Mouse (Mus musculus) brain, embryonic 14.5 days (tissue): Measurements from ENCODE around the gene Oaz3. TPM values are rescaled to one million over a fixed set of nuclear protein-coding genes. Genes with fewer than 3 reads are reported as not detected.
A peak's percentile ranks its signal among the peaks of the same experiment; 100 is the strongest.

Source experiments
- DNase-seq: peaks from one replicate; pipeline ENCODE4 v3.0.0-alpha.2; 2011; ENCODE audit warnings: low read depth
- CTCF ChIP-seq: fragments of 200-500 bp; IDR thresholded peaks from 2 replicates; pipeline ENCODE4 v1.5.1; 2012; ENCODE audit warnings: inconsistent platforms, mild to moderate bottlenecking, moderate library complexity, borderline replicate concordance; ENCODE audit not compliant: insufficient read depth, insufficient read length; ENCODE audit errors: extremely low read depth
- POLR2A ChIP-seq: fragments of 200-500 bp; IDR thresholded peaks from 2 replicates; pipeline ENCODE4 v1.6.1; 2012; ENCODE audit warnings: mild to moderate bottlenecking, inconsistent platforms, borderline replicate concordance; ENCODE audit not compliant: poor library complexity, insufficient read depth, insufficient read length, severe bottlenecking; ENCODE audit errors: extremely low read depth
- polyA plus RNA-seq: library from polyadenylated mRNA; depleted of rRNA; stranded (reverse); fragments of >200 nt; gene quantifications from 2 replicates; pipeline ENCODE4 v1.2.3, GENCODE M21; 2012

Oaz3 gene
- polyA plus RNA-seq, 1 experiment: 0.57 TPM

DNA sequence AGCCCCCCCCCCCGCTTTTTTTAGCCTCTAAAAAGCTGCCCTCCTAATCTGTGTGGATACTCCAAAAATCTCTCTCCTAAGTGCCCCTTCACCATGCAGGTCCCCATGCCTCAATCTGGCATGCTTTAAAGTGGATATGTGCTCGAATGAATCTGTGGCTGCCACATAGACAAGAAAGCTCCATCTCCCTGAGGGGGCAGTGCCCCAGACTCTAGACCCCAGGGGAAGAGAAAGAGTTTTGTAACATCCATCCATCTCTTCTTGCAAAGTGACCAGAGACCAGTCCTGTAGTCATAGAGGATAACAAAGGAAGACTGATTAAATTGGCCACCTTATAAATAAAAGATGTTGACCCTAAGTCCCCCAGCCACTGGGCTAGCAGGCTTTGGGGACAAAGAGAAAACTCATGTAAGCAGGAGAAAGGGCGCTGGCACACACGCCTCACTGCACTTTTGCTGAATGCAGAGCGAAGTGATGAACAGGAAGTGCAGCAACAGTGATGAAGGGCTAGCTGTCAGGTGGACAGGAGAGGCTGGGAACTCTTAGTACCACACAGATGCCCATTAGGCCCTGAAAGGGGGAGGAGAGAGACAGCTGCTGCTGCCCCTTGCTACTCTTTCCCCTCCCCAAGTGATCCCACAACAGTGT, 43.9 kb downstream of the Oaz3 start:
- DNase-seq: peak; percentile 55
- TF ChIP-seq POLR2A: no peak
- no peak for TF ChIP-seq CTCF

DNA sequence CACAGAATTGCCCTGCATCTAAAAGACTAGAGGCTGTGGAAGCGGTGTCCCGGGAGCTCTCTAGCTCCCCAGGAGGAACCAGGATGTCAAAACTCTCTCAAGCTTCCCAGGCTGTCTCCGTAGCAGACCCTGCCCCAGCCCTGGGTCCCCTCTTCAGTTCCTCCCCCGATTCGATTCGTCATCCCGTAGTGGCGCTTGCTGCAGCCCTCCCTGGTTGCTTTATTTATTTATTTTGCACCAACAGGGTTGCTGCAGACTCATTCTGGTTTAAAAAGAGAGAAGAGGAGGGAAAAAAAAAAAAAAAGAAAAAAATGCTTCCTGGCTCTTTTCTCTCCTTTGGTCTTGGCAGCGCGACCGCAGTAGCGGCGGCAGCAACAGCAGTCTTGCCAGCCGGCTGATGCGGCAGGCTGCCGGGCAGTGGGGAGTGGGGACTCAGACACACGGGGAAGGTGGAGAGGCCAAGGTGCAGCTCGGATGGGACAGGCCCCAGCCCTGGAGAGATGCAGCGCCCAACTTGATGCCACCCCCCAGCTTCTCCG, 44.7 kb downstream of the Oaz3 start:
- TF ChIP-seq CTCF: peak; percentile 18; the same call in 1 of the 2 replicates
- no peak for TF ChIP-seq POLR2A
- peak; percentile 82 for DNase-seq

DNA sequence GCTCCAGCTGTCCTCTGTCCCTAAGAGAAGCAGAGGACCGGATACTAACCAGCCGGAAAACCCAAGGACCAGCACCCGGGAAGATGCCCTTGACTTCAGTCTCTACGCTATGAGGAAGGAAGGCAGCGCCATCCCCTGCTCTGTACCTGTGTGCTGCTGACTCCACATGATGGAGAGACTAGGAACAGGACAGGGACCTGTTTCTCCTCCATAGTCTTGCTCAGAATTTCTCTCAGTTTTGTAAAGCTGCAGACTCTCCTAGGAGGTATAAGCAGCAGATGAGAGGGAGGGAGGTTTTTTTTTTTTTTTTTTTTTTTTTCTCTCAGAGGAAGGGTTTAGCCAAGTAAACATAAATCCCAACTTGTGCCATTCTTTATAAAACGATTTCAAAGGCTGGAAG, 45.5 kb downstream of the Oaz3 start, which contains the start of gene Lingo4:
Lingo4 (plus strand) TSS at position 301 of the 400 bp plus-strand sequence.
- TF ChIP-seq CTCF: no peak
- TF ChIP-seq POLR2A: no peak

DNA sequence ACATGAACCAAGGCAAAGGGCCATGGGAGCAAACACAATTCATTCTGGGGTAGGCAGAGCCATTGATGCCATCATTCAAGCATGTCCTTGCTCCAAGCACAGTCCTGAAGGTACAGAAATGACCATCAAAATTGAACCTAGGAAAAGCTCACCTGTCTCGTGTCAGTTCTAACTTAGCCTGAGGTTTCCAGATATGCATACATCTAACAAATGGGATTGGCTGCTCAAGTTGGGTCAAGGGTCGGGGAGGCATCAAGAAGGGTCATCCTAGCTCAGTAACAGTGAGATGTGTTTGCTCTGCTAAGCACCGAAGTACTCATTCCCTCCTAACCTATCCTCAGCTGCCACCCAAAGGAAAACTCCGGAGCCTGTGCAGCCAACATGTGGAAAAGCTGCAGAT, 46.9 kb downstream of the Oaz3 start:
- TF ChIP-seq CTCF: no peak
- TF ChIP-seq POLR2A: no peak
- DNase-seq: no peak

More for the DNA sequence above, 45.5 kb downstream of the Oaz3 start, which contains the start of gene Lingo4:
- DNase-seq: no peak

DNA sequence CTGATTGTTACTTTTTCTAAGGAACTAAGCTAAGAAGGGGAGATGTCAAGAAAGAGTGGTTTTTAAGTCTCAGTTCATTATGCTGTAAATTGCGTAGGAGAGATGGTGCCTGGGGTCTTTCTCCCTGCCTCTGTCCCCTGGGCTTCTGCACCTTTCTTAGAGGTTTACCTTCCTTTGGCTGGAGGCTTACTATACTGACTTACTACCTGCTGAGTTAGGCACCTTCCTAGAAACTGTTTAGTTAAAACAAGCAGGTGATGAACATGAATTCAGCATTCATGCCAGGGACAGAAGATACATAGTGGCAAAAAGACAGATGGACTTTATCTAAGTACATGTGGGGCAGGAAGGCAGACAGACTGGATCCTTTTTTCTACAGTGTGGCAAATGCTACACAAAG, 47.4 kb downstream of the Oaz3 start:
- no peak for TF ChIP-seq POLR2A
- TF ChIP-seq CTCF: no peak
- no peak for DNase-seq

DNA sequence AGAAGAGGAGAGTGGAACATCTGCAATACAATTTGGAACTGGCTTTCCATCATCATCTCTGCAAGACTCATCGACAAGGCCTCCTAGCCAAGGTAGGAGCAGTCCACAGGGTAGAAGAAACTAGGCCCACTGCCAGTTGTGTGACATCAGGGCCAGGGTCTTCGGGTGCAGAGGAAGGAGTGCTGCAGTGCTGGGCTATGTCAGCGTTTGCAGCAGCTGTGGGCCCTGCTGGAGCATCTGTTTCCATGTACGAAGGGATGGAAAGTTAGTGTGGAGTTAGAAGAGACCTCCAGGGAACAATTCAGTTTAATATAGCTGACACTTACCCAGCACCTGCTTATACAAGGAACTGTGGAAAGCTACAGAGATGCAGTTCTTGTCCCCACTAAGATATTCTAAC, 50.7 kb downstream of the Oaz3 start:
- no peak for TF ChIP-seq POLR2A
- no peak for TF ChIP-seq CTCF
- no peak for DNase-seq

DNA sequence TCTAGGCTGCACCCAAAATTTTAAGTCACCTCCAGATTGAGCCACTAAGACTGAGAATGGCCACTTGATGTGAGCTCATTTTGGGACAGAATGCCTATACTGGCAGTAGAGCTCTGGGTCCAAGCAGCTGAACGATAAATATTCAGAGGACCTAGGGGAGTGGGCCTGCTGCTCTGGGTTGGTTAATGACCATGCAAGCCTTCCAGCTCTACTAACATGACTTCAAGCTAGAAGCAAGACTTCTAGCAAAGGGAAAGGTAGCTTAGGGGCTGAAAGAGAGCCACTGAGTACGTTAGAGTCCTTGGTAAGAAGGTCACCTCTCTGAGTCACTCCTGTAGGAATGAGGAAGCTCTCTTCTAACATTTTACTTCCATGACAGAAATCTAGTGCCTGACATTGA, 51.6 kb downstream of the Oaz3 start:
- TF ChIP-seq POLR2A: no peak
- TF ChIP-seq CTCF: no peak
- no peak for DNase-seq

DNA sequence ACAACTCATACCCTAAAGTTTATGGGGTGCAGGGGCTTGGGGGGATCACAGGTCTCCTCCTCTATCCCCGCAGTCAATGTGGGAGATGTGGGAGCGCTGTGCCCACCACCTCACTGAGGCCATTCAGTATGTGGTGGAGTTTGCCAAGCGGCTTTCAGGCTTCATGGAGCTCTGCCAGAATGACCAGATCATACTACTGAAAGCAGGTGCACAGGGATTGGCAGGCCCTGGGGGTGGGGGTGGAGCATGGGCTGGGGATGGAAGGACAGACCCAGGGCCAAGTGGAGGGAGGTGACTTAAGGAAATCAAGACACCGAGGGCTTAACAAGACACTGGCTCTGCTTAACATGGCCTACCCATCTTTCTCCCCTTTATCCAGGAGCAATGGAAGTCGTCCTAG, 52.7 kb downstream of the Oaz3 start:
- no peak for DNase-seq
- TF ChIP-seq POLR2A: no peak
- TF ChIP-seq CTCF: no peak

DNA sequence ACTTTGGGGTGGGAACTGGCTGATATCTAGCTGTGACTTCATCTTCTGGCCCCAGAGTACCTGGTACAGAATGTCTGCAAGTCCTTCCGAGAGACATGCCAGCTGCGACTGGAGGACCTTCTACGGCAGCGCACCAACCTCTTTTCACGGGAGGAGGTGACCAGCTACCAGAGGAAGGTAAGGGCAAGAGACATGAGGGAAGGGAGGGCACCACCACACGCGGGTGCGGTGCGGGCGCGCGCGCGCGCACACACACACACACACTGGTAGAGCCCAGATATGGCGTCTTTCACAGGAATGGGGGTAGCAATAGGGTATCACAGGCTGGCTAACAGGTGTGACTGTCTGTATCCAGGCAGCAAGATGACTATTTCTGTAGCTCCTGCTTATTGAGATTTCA, 54.3 kb downstream of the Oaz3 start:
- no peak for DNase-seq
- TF ChIP-seq CTCF (no peak), POLR2A (no peak)

DNA sequence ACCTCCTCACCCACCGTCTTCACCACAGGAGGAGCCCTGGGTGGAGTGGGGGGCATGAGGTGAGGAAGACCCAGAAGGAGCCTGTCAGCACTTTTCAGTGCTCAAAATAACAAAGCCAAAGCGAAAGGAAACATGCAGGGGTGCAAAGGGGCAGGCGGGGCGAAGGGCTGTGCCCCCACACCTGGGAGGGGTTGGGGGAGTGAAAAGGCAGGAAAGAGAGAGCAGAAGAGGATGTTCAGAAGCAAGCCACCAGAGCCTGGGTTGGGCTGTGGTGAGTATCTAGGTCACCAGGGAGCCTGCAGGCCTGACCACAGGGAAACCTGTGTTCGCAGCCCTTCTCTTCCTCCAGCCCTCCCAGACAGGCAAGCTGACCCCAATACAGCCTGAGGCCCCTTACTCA, 55.7 kb downstream of the Oaz3 start:
- TF ChIP-seq CTCF: no peak
- DNase-seq: no peak

DNA sequence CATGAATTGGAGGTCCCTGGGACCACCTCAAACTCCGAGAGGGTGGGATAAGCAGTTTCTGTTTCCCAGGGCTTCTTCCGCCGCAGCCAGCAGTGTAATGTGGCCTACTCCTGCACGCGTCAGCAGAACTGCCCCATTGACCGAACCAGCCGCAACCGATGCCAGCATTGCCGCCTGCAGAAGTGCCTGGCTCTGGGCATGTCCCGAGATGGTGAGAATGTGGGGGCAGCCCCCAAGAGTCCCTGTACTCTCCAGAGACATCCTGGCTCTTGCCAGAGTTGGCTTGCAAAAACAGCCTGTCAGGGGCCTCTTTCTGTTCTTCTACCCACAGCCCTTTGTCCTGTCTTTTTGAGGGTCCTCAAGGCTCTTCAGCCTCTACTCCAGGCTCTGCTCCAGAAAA, 56.3 kb downstream of the Oaz3 start:
- TF ChIP-seq POLR2A (no peak), CTCF (no peak)
- DNase-seq: no peak

DNA sequence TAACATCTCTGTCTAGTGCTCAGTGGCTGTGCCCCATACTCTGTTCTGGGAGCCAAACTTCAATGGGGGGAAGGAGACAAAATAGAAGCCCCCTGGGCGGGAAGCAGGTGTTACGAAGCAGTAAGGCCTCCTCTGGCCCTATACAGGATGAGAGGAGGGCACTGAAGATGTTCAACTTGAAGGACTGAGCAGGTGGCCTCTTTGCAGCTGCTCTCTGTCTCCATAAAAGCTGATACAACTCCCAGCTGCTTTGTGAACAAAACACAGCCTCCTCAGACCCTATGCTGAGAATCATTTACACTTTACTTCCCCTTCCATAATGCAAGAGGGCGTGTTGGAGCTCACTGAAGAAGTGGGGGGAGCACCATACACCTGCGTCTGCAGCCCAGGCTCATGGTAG, 57.0 kb downstream of the Oaz3 start:
- TF ChIP-seq CTCF: no peak
- TF ChIP-seq POLR2A: no peak
- DNase-seq: no peak
